Mouse (Mus musculus) heart, embryonic 15.5 days (tissue): Measurements from ENCODE around the gene Ppp1r15a. TPM values are rescaled to one million over a fixed set of nuclear protein-coding genes. Genes with fewer than 3 reads are reported as not detected.
A peak's percentile ranks its signal among the peaks of the same experiment; 100 is the strongest.

Experiments
- ATAC-seq: fragments of 200-750 bp; cut with Nextera tagmentation; replicated peaks from 2 replicates; pipeline ENCODE4 v1.8.0; 2017; ENCODE audit warnings: low read depth, moderate TSS enrichment; ENCODE audit not compliant: insufficient number of reproducible peaks, insufficient read depth, low FRiP score
- H3K27ac ChIP-seq: fragments of 300-500 bp; sonication (generic); 2 replicates; pipeline ENCODE4 v1.5.1; 2015; ENCODE audit warnings: mild to moderate bottlenecking, inconsistent platforms
- H3K27me3 ChIP-seq: fragments of 300-500 bp; sonication (generic); 2 replicates; pipeline ENCODE4 v1.6.1; 2015; ENCODE audit warnings: inconsistent platforms
- H3K36me3 ChIP-seq: fragments of 300-500 bp; sonication (generic); 2 replicates; pipeline ENCODE4 v1.6.1; 2015; ENCODE audit warnings: mild to moderate bottlenecking, inconsistent platforms
- H3K4me1 ChIP-seq: fragments of 300-500 bp; sonication (generic); replicated peaks from 2 replicates; pipeline ENCODE4 v1.6.1; 2015; ENCODE audit warnings: inconsistent platforms
- H3K4me2 ChIP-seq: fragments of 300-500 bp; sonication (generic); 2 replicates; pipeline ENCODE4 v1.6.1; 2015; ENCODE audit warnings: inconsistent platforms, mild to moderate bottlenecking, moderate library complexity
- H3K4me3 ChIP-seq: fragments of 300-500 bp; sonication (generic); 2 replicates; pipeline ENCODE4 v1.5.1; 2015; ENCODE audit warnings: mild to moderate bottlenecking, inconsistent platforms
- H3K9ac ChIP-seq: fragments of 300-500 bp; sonication (generic); 2 replicates; pipeline ENCODE4 v1.6.1; 2015; ENCODE audit warnings: mild to moderate bottlenecking, inconsistent platforms
- H3K9me3 ChIP-seq: fragments of 300-500 bp; sonication (generic); replicated peaks from 2 replicates; pipeline ENCODE4 v1.6.1; 2016; ENCODE audit warnings: inconsistent platforms
- WGBS: fragments of 180-500 bp; shearing (Covaris S2); methylation state at CpG from one replicate; pipeline ENCODE4 v1.1.7; 2015; ENCODE audit warnings: mixed read lengths; 5-methylcytosine and 5-hydroxymethylcytosine counted together
- polyA plus RNA-seq: library from polyadenylated mRNA; unstranded; fragments of >200 nt; fragmentation: Nextera tagmentation; extraction: Ambion mirVana; gene quantifications from 2 replicates; pipeline ENCODE4 v1.2.1, GENCODE M21; 2015

The Ppp1r15a gene
- polyA plus RNA-seq, 1 experiment from 2014 or later: 25.3 TPM

DNA sequence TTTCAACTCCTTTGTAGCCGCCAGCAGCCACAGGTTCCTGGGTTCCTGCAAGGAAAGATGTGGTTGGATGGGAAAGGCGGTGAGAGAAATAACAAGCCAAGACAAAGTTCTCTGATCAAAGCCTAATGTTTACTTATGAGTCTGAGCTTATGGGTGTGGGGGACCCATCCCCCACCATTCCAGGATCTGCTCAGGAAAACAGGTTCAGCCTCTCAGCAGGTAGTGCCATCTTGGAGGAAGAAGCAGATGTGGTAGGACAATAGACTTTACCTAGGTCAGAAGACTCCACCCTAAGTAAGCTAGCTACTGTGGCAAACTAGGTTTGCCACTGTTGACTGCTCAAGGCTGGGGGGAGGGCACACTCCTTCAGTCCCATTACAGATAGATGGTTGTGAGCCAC is 38.7 kb upstream of the Ppp1r15a start:
- H3K27me3 ChIP-seq: no peaks in the 10 kb centered on the region
- no peak for ATAC-seq
- H3K9me3 ChIP-seq: no peaks in the 10 kb centered on the region
- H3K36me3 ChIP-seq: no peaks in the 10 kb centered on the region
- H3K4me3 ChIP-seq: no peak overlapping the region
- 75% methylated on average over 2 of the region's 2 CpGs for WGBS
- H3K27ac ChIP-seq: no peak overlapping the region
- no peak overlapping the region for H3K9ac ChIP-seq
- no peak overlapping the region for H3K4me2 ChIP-seq
- H3K4me1 ChIP-seq: peaks cover 28% of the 10 kb centered on the region

GRCm38 (mm10) chr7:45561624-45562520 is 35.8 kb upstream of the Ppp1r15a start:
- Histone ChIP-seq H3K27me3 (no peaks in the 10 kb centered on the region), H3K27ac (no peak overlapping the region), H3K4me3 (no peak overlapping the region), H3K9ac (no peak overlapping the region), H3K36me3 (no peaks in the 10 kb centered on the region), H3K4me2 (peak overlapping the region; percentile 29), H3K9me3 (no peaks in the 10 kb centered on the region), H3K4me1 (peaks cover 13% of the 10 kb centered on the region)
- WGBS: 47% methylated on average over 12 of the region's 12 CpGs
- no peak; the same call in 1 of the 2 replicates for ATAC-seq

GRCm38 (mm10) chr7:45560843-45561623 is 35.0 kb upstream of the Ppp1r15a start:
- 19% methylated on average over 17 of the region's 17 CpGs for WGBS
- H3K4me3 ChIP-seq: no peak overlapping the region
- H3K27me3 ChIP-seq: no peaks in the 10 kb centered on the region
- H3K9me3 ChIP-seq: no peaks in the 10 kb centered on the region
- H3K4me2 ChIP-seq: peak overlapping the region; percentile 29; the same call in 1 of the 2 replicates
- no peak overlapping the region for H3K27ac ChIP-seq
- H3K4me1 ChIP-seq: peaks cover 13% of the 10 kb centered on the region
- H3K9ac ChIP-seq: no peak overlapping the region
- ATAC-seq: peak; percentile 45; the same call in 1 of the 2 replicates
- H3K36me3 ChIP-seq: no peaks in the 10 kb centered on the region

DNA sequence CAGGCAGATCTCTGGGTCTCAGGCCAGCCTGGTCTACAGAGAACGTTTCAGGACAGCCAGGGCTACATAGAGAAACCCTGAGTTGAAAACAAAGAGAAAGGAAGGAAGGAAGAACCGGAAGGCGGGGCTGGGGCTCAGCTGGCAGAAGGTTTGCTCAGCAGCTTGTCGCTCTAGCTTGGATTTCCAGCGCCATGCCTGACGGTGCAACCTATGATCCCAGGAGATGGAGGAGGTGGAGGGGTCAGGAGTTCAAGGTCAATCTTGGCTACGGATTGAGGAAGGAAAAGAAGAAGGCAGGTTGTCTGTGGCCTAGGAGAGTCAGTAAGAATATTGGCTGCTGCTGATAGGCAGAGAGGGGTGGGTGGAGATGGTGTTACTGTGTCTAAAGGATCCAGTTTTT is 34.2 kb upstream of the Ppp1r15a start:
- no peaks in the 10 kb centered on the region for H3K27me3 ChIP-seq
- no peak for ATAC-seq
- no peak overlapping the region for H3K9ac ChIP-seq
- no peak overlapping the region for H3K27ac ChIP-seq
- no peaks in the 10 kb centered on the region for H3K36me3 ChIP-seq
- no peak overlapping the region for H3K4me2 ChIP-seq
- no peak overlapping the region for H3K4me3 ChIP-seq
- no peaks in the 10 kb centered on the region for H3K9me3 ChIP-seq
- H3K4me1 ChIP-seq: peaks cover 13% of the 10 kb centered on the region
- 82% methylated on average over 7 of the region's 7 CpGs for WGBS

DNA sequence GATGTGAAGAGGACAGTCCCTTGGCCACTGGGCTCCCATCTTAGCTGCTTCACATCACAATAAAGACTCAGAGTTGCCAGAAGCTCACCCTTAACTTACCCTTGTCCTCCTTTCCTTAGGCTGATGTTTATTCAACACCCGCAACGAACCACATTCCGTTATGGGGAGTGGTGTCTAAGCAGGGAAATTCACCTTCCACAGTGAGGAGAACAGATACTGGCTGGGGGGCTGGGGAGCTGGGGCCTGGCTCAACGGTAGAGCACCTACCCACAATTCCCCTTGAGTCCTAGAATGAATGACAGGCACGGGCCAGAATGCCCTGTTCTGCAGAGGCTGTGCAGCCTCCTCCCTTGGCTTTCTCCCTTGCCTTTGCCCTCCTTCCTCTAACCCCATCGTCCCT is 32.8 kb upstream of the Ppp1r15a start:
- H3K4me1 ChIP-seq: peaks cover 13% of the 10 kb centered on the region
- H3K27ac ChIP-seq: no peak overlapping the region
- no peaks in the 10 kb centered on the region for H3K9me3 ChIP-seq
- no peaks in the 10 kb centered on the region for H3K27me3 ChIP-seq
- H3K4me2 ChIP-seq: no peak overlapping the region
- 43% methylated on average over 6 of the region's 6 CpGs for WGBS
- no peak overlapping the region for H3K4me3 ChIP-seq
- no peak for ATAC-seq
- no peak overlapping the region for H3K9ac ChIP-seq
- no peaks in the 10 kb centered on the region for H3K36me3 ChIP-seq

DNA sequence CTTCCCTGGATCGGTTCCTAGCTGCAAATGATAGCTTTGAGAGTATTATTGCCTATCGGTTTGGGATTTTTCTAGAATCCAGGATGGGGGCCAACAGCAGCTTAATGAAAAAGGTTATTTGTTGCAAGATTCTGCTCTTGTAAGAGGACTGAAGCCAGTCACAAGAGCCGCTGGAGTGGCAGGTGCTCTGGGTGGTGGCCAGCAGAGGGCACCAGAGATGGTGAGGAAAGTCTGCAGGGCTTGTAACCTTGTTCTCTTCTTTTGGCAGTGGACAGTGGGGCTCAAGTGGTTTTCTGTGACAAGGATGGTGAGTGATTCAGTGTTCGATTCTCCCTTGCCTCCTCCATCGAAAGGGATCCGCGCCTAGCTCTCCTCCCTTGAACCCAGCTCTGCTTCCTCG is 29.7 kb upstream of the Ppp1r15a start:
- H3K27ac ChIP-seq: no peak overlapping the region
- WGBS: 20% methylated on average over 8 of the region's 8 CpGs

GRCm38 (mm10) chr7:45554744-45555143 is 28.7 kb upstream of the Ppp1r15a start, which contains the start of gene Hsd17b14:
Gene Hsd17b14, plus strand, starts transcription at chr7:45554893.
- H3K9me3 ChIP-seq: no peaks in the 10 kb centered on the region
- WGBS: 43% methylated on average over 8 of the region's 8 CpGs
- no peaks in the 10 kb centered on the region for H3K36me3 ChIP-seq
- H3K4me3 ChIP-seq: no peak within 1 kb of the TSS
- no peak within 1 kb of the TSS for H3K9ac ChIP-seq
- ATAC-seq: no peak
- no peak within 1 kb of the TSS for H3K27ac ChIP-seq
- no peak within 1 kb of the TSS for H3K4me2 ChIP-seq
- no peaks in the 10 kb centered on the region for H3K4me1 ChIP-seq
- H3K27me3 ChIP-seq: no peaks in the 10 kb centered on the region

More for the DNA sequence above, 29.7 kb upstream of the Ppp1r15a start:
- Histone ChIP-seq H3K4me2 (no peak overlapping the region), H3K4me3 (no peak overlapping the region), H3K9me3 (no peaks in the 10 kb centered on the region), H3K36me3 (no peaks in the 10 kb centered on the region), H3K4me1 (no peaks in the 10 kb centered on the region), H3K27me3 (no peaks in the 10 kb centered on the region), H3K9ac (no peak overlapping the region)
- ATAC-seq: no peak

- H3K36me3 ChIP-seq: no peaks in the 10 kb centered on the region
- no peak overlapping the region for H3K9ac ChIP-seq
- H3K4me2 ChIP-seq: no peak overlapping the region
- H3K27me3 ChIP-seq: no peaks in the 10 kb centered on the region
- no peak overlapping the region for H3K4me3 ChIP-seq
- H3K4me1 ChIP-seq: no peaks in the 10 kb centered on the region
- H3K9me3 ChIP-seq: no peaks in the 10 kb centered on the region
- WGBS: 91% methylated on average over 2 of the region's 2 CpGs
- H3K27ac ChIP-seq: no peak overlapping the region
- ATAC-seq: no peak
Observed at GRCm38 (mm10) chr7:45553990-45554389, 27.9 kb upstream of the Ppp1r15a start.

DNA sequence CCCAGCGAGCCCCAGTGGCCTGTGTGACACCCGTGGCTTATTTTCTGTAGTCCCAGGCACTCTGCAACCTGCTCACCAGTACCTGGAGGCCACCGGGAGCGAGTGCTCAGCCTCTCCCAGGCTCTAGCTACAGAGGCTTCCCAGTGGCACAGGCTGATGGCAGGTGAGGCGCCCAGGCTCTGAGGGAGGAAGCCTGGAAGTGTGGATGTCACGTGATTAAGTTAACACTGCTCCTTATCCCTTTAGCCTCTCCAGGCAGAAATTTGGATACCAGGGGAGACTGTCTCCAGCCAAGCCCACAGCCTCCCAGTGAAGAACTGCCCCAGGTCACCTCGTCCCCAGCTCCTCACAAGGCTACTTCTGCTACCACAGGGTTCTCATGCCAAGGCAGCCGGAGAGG is 27.5 kb upstream of the Ppp1r15a start:
- Histone ChIP-seq H3K9ac (no peak overlapping the region), H3K4me1 (no peaks in the 10 kb centered on the region), H3K4me3 (no peak overlapping the region), H3K27me3 (no peaks in the 10 kb centered on the region), H3K9me3 (no peaks in the 10 kb centered on the region), H3K27ac (no peak overlapping the region), H3K4me2 (no peak overlapping the region), H3K36me3 (no peaks in the 10 kb centered on the region)
- WGBS: 55% methylated on average over 8 of the region's 8 CpGs
- no peak for ATAC-seq

GRCm38 (mm10) chr7:45551512-45551883 is 25.4 kb upstream of the Ppp1r15a start:
- Histone ChIP-seq H3K4me3 (no peak overlapping the region), H3K27ac (no peak overlapping the region), H3K9me3 (no peaks in the 10 kb centered on the region), H3K4me2 (no peak overlapping the region), H3K36me3 (no peaks in the 10 kb centered on the region), H3K4me1 (no peaks in the 10 kb centered on the region), H3K27me3 (no peaks in the 10 kb centered on the region), H3K9ac (no peak overlapping the region)
- 83% methylated on average over 8 of the region's 8 CpGs for WGBS
- ATAC-seq: no peak

GRCm38 (mm10) chr7:45550821-45551511 is 24.9 kb upstream of the Ppp1r15a start:
- WGBS: 70% methylated on average over 11 of the region's 11 CpGs
- ATAC-seq: no peak
- Histone ChIP-seq H3K9me3 (no peaks in the 10 kb centered on the region), H3K36me3 (no peaks in the 10 kb centered on the region), H3K4me3 (no peak overlapping the region), H3K27me3 (no peaks in the 10 kb centered on the region), H3K9ac (no peak overlapping the region), H3K4me2 (no peak overlapping the region), H3K27ac (no peak overlapping the region), H3K4me1 (no peaks in the 10 kb centered on the region)
